Comparison of ENCODE assay signal across 18 mouse cellular contexts in genomic region chr16:95857403-95857802, GRCm38 (mm10).
"Had no signal": no experiment of that assay in that cellular context is flagged by ENCODE, and none has a peak within 500 bp of the region (broad histone marks: within the 10 kb centered on the region; RNA-seq: fewer than 3 reads in every experiment).

No protein-coding gene starts in this region.

- H3K9me3 ChIP-seq: liver, embryonic 13.5 days; midbrain, embryonic 10.5 days; midbrain, embryonic 13.5 days had no signal

- H3K27me3 ChIP-seq: liver, embryonic 13.5 days; midbrain, embryonic 13.5 days had no signal

- H3K4me3 ChIP-seq: layer of hippocampus, adult 2 months; liver, embryonic 13.5 days; megakaryocyte, embryonic 14.5 days; midbrain, embryonic 10.5 days; midbrain, embryonic 13.5 days had no signal

- DNase-seq: kidney, adult 11 months; kidney, adult 9 months; layer of hippocampus, adult 9-11 months; liver, embryonic 13.5 days; lung, adult 2 months; lung, postnatal 36 days; right cerebral cortex, adult 18-20 months; right cerebral cortex, postnatal 14 days; right cerebral cortex, postnatal 4 days; spleen, adult 18-20 months; thymus, adult 18-20 months; thymus, postnatal 36 days had no signal

- H3K36me3 ChIP-seq: liver, embryonic 13.5 days; midbrain, embryonic 10.5 days; midbrain, embryonic 13.5 days had no signal

- H3K4me1 ChIP-seq: midbrain, embryonic 10.5 days; midbrain, embryonic 13.5 days had no signal

- H3K4me2 ChIP-seq: liver, embryonic 13.5 days; midbrain, embryonic 13.5 days had no signal

- H3K27ac ChIP-seq: kidney, postnatal 0 days; layer of hippocampus, adult 2 months; liver, embryonic 13.5 days; midbrain, embryonic 10.5 days; midbrain, embryonic 13.5 days had no signal

- H3K9ac ChIP-seq: liver, embryonic 13.5 days; midbrain, embryonic 13.5 days had no signal

- ATAC-seq: lung, postnatal 0 days; midbrain, embryonic 13.5 days had no signal
